Mouse (Mus musculus): Measurements from ENCODE around the gene Cnmd. TPM values are rescaled to one million over a fixed set of nuclear protein-coding genes. Genes with fewer than 3 reads are reported as not detected.
A peak's percentile ranks its signal among the peaks of the same experiment; 100 is the strongest.

Gene Cnmd
- polyA plus RNA-seq, 1 experiment from 2014 or later, result 1.5 TPM

DNA sequence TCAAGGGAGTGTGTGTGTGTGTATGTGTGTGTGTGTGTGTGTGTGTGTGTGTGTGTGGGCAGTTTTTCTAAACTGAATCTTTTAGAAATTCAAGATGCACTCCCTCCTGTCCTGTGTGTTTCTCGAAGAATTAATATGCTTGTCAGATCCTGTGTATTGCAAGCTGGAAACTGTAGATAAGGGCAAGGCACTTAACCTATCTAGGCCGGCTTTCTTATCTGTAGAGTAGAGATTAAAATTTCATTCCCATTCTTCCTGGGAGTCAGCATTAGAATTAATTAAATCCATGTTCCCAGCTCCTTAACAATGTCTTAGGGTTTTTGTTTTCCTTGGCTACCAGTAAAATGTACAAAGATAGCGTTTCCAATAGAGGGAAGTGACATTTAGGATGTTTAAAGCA lies 40.8 kb downstream of the Cnmd start:
- no peak overlapping the region for H3K27ac ChIP-seq (ENCODE audit: low read depth, low read length)
- no peak overlapping the region for H3K4me2 ChIP-seq (ENCODE audit: low read depth, low read length)
- no peak overlapping the region for H3K4me3 ChIP-seq (ENCODE audit: low read depth, low read length)
- no peak for ATAC-seq (ENCODE audit: low read depth)
- H3K27me3 ChIP-seq (ENCODE audit: control insufficient read depth, insufficient read depth, low read length), result no peaks in the 10 kb centered on the region
- no peak overlapping the region for H3K9ac ChIP-seq (replicated peaks; ENCODE audit: low read depth, low read length)
- WGBS, result 77% methylated on average over 3 of the region's 3 CpGs
- H3K4me1 ChIP-seq (ENCODE audit: control insufficient read depth, insufficient read depth, low read length), result no peaks in the 10 kb centered on the region
- H3K36me3 ChIP-seq (ENCODE audit: control insufficient read depth, insufficient read depth, low read length), result peaks cover 28% of the 10 kb centered on the region
- H3K9me3 ChIP-seq (ENCODE audit: control insufficient read depth, low read length), result no peaks in the 10 kb centered on the region

DNA sequence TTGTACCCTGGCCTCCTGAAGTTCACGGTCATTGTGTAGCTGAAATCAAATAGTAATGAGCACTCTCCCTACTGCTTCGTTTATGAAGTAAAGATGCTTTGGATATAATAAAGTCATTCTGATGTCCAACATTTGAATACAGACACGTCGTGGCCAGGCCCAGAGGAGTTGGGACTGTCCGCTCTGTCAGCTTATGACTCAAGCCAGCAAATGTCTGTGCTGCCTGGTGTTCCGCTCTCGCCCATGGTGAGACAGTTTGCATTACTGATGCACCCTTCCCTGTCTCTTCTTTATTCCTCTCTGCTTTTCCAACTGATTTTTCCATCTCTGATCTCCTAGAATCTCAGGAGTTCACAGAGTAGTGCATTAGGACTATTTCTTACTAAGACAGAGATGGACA lies 42.2 kb downstream of the Cnmd start:
- no peak overlapping the region for H3K9ac ChIP-seq (replicated peaks; ENCODE audit: low read depth, low read length)
- H3K4me3 ChIP-seq (ENCODE audit: low read depth, low read length), result no peak overlapping the region
- no peaks in the 10 kb centered on the region for H3K27me3 ChIP-seq (ENCODE audit: control insufficient read depth, insufficient read depth, low read length)
- H3K27ac ChIP-seq (ENCODE audit: low read depth, low read length), result no peak overlapping the region
- WGBS, result 95% methylated on average over 7 of the region's 7 CpGs
- no peaks in the 10 kb centered on the region for H3K4me1 ChIP-seq (ENCODE audit: control insufficient read depth, insufficient read depth, low read length)
- H3K9me3 ChIP-seq (ENCODE audit: control insufficient read depth, low read length), result no peaks in the 10 kb centered on the region
- H3K4me2 ChIP-seq (ENCODE audit: low read depth, low read length), result no peak overlapping the region
- no peak for ATAC-seq (ENCODE audit: low read depth)
- H3K36me3 ChIP-seq (ENCODE audit: control insufficient read depth, insufficient read depth, low read length), result peaks cover 18% of the 10 kb centered on the region

DNA sequence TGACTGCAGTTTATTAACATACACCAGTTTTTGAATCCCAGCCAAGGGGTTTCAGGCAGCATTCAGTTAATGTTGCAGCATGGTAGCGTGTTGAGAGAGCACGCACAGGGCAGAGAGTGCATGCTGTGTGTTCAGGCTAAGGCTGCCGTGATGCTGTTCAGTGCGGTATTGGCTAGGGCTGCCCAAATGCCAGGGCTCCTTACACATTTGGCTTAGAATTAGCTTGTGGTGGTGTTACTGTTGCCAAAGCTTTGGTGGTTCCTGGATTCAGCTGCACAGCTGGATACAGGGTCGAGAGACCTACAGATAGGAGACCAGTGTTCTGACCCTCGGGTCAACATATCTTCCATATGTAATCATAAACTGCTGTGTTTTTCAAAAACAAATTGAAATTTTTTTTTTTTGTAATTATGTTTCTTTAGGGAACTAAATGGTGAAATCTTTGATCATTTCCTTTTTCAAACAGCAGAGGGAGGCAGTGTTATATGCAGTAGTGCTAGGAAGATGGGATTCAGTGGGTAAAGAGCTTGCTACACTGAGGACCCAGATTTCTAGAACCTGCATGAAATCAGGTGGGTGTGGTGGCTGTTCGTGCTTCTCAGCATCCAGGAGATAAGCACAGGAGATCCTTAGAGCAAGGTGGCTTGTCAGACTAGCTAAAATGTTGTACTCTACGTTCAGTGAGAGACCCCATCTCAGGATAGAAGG lies 44.7 kb downstream of the Cnmd start:
- no peaks in the 10 kb centered on the region for H3K9me3 ChIP-seq (ENCODE audit: control insufficient read depth, low read length)
- no peak overlapping the region for H3K9ac ChIP-seq (replicated peaks; ENCODE audit: low read depth, low read length)
- no peaks in the 10 kb centered on the region for H3K4me1 ChIP-seq (ENCODE audit: control insufficient read depth, insufficient read depth, low read length)
- ATAC-seq (ENCODE audit: low read depth), result 0 out of 2 replicates have a peak, but pooled peaks have one; percentile 72
- H3K4me2 ChIP-seq (ENCODE audit: low read depth, low read length), result no peak overlapping the region
- no peaks in the 10 kb centered on the region for H3K27me3 ChIP-seq (ENCODE audit: control insufficient read depth, insufficient read depth, low read length)
- H3K4me3 ChIP-seq (ENCODE audit: low read depth, low read length), result no peak overlapping the region
- H3K36me3 ChIP-seq (ENCODE audit: control insufficient read depth, insufficient read depth, low read length), result peaks cover 15% of the 10 kb centered on the region; the same call in 1 of the 2 replicates
- 85% methylated on average over 8 of the region's 8 CpGs for WGBS
- no peak overlapping the region for H3K27ac ChIP-seq (ENCODE audit: low read depth, low read length)

DNA sequence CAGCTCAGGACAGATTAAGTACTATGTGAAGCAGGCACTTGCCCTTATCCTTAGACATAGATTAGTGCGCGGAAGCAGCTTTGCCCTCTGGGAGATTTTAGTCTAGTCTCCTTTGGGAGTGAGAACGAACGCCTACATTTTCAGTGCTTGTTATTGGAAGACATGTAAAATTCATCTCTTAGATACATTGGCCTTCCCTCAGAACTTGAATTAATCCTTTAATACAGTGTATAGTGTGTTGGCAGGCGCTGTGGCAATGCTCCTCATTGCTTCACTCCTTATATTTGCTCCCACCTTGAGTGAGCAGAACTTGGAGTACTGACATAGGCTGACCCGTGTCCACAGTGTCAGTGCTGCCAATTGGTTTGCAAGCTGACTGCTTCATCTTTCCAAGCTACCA lies 53.7 kb downstream of the Cnmd start:
- Histone ChIP-seq H3K27me3 (ENCODE audit: control insufficient read depth, insufficient read depth, low read length) (no peaks in the 10 kb centered on the region), H3K27ac (ENCODE audit: low read depth, low read length) (no peak overlapping the region), H3K4me3 (ENCODE audit: low read depth, low read length) (no peak overlapping the region), H3K36me3 (ENCODE audit: control insufficient read depth, insufficient read depth, low read length) (peaks cover 51% of the 10 kb centered on the region), H3K4me2 (ENCODE audit: low read depth, low read length) (no peak overlapping the region), H3K9ac (replicated peaks; ENCODE audit: low read depth, low read length) (no peak overlapping the region), H3K4me1 (ENCODE audit: control insufficient read depth, insufficient read depth, low read length) (no peaks in the 10 kb centered on the region), H3K9me3 (ENCODE audit: control insufficient read depth, low read length) (no peaks in the 10 kb centered on the region)
- no peak for ATAC-seq (ENCODE audit: low read depth)
- WGBS, result 93% methylated on average over 6 of the region's 6 CpGs

DNA sequence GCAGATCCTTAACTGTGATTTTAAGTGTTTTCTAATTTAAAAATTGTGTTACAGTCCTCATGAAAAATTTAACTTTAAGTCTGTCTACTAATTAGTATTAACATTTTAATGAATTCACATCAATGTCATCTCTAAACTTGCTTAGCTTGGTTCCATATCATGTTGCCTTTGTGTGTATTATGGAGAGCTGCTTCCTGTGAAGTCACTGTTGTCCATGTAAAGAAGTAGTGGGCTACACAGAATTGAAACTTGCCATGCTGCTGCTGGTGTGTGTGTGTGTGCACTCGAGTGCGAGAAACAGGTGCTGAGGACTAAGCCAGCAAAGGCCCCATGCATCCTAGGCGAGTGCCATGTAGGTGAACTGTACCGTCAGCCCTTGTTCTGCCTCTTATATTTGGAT lies 54.6 kb downstream of the Cnmd start:
- H3K9me3 ChIP-seq (ENCODE audit: control insufficient read depth, low read length), result no peaks in the 10 kb centered on the region

DNA sequence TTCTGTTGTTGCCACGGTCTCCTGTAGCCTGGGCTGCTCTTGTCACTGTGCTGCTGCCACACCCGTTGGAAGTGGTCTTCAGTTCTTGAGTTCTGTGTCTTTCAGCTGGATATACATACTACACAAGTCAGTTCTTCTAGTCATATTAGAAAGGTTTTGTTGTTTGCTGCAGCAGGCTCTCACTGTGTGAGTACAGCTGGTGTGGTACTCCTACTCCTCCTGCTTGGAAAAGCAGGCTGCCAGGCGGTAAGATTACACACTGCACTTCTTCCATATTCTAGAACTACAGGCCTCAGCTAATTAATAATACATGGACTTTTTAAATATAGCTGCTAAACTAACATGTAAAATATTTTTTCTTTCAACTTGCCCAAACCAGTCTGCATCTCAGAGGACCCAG lies 55.1 kb downstream of the Cnmd start:
- no peaks in the 10 kb centered on the region for H3K9me3 ChIP-seq (ENCODE audit: control insufficient read depth, low read length)
- no peak overlapping the region for H3K27ac ChIP-seq (ENCODE audit: low read depth, low read length)
- H3K4me3 ChIP-seq (ENCODE audit: low read depth, low read length), result no peak overlapping the region
- H3K9ac ChIP-seq (replicated peaks; ENCODE audit: low read depth, low read length), result no peak overlapping the region
- H3K27me3 ChIP-seq (ENCODE audit: control insufficient read depth, insufficient read depth, low read length), result no peaks in the 10 kb centered on the region
- no peaks in the 10 kb centered on the region for H3K4me1 ChIP-seq (ENCODE audit: control insufficient read depth, insufficient read depth, low read length)
- WGBS, result 93% methylated on average over 3 of the region's 3 CpGs
- no peak for ATAC-seq (ENCODE audit: low read depth)
- no peak overlapping the region for H3K4me2 ChIP-seq (ENCODE audit: low read depth, low read length)
- peaks cover 47% of the 10 kb centered on the region for H3K36me3 ChIP-seq (ENCODE audit: control insufficient read depth, insufficient read depth, low read length)

More for the DNA sequence above, 54.6 kb downstream of the Cnmd start:
- no peaks in the 10 kb centered on the region for H3K4me1 ChIP-seq (ENCODE audit: control insufficient read depth, insufficient read depth, low read length)
- no peak overlapping the region for H3K4me3 ChIP-seq (ENCODE audit: low read depth, low read length)
- no peaks in the 10 kb centered on the region for H3K27me3 ChIP-seq (ENCODE audit: control insufficient read depth, insufficient read depth, low read length)
- H3K4me2 ChIP-seq (ENCODE audit: low read depth, low read length), result no peak overlapping the region
- H3K27ac ChIP-seq (ENCODE audit: low read depth, low read length), result no peak overlapping the region
- H3K9ac ChIP-seq (replicated peaks; ENCODE audit: low read depth, low read length), result no peak overlapping the region
- H3K36me3 ChIP-seq (ENCODE audit: control insufficient read depth, insufficient read depth, low read length), result peaks cover 47% of the 10 kb centered on the region
- whole genome bisulfite sequencing, result 94% methylated on average over 4 of the region's 4 CpGs
- no peak for ATAC-seq (ENCODE audit: low read depth)

DNA sequence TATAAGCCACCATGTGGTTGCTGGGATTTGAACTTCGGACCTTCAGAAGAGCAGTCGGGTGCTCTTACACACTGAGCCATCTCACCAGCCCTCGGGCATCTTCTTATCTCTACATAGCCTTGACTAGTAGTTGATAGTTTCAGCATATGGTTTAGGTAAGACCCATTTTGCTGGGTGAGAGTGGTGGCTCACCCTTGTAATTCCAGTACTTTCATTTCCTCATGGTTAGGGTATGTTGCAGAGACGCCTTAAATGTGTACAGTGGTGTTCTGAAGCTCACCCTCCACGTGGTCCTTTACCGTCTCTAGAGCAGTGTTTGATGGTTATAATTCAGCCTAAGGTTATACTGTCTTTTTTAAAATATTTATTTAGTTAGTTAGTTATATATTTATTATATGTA lies 55.6 kb downstream of the Cnmd start:
- peaks cover 43% of the 10 kb centered on the region for H3K36me3 ChIP-seq (ENCODE audit: control insufficient read depth, insufficient read depth, low read length)
- no peaks in the 10 kb centered on the region for H3K27me3 ChIP-seq (ENCODE audit: control insufficient read depth, insufficient read depth, low read length)
- no peak for ATAC-seq (ENCODE audit: low read depth)
- no peak overlapping the region for H3K27ac ChIP-seq (ENCODE audit: low read depth, low read length)
- no peak overlapping the region for H3K9ac ChIP-seq (replicated peaks; ENCODE audit: low read depth, low read length)
- H3K4me2 ChIP-seq (ENCODE audit: low read depth, low read length), result no peak overlapping the region
- H3K9me3 ChIP-seq (ENCODE audit: control insufficient read depth, low read length), result no peaks in the 10 kb centered on the region
- H3K4me3 ChIP-seq (ENCODE audit: low read depth, low read length), result no peak overlapping the region
- H3K4me1 ChIP-seq (ENCODE audit: control insufficient read depth, insufficient read depth, low read length), result no peaks in the 10 kb centered on the region
- WGBS, result 95% methylated on average over 6 of the region's 6 CpGs

DNA sequence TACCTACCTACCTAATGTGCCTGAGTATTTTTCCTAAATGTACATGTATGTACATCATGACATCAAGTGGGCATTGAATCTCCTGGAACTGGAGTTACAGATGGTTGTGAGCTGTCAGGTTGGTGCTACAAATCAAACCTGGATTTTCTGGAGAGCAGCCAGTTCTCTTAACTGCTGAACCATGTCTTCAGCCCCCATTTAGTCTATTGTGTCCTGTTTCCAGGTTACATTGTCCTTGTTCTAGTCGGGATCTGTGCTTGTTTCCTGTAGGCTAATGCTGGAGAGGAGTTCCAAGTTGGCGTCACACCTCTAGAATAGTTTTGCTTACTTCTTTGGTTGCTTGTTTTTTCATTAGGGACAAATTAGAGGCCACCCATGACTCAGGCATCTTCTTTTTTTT lies 56.1 kb downstream of the Cnmd start:
- peaks cover 38% of the 10 kb centered on the region; the same call in 1 of the 2 replicates for H3K36me3 ChIP-seq (ENCODE audit: control insufficient read depth, insufficient read depth, low read length)
- no peak for ATAC-seq (ENCODE audit: low read depth)
- no peak overlapping the region for H3K4me3 ChIP-seq (ENCODE audit: low read depth, low read length)
- no peak overlapping the region for H3K27ac ChIP-seq (ENCODE audit: low read depth, low read length)
- WGBS, result 74% methylated on average over 2 of the region's 2 CpGs
- H3K9me3 ChIP-seq (ENCODE audit: control insufficient read depth, low read length), result no peaks in the 10 kb centered on the region
- no peaks in the 10 kb centered on the region for H3K27me3 ChIP-seq (ENCODE audit: control insufficient read depth, insufficient read depth, low read length)
- no peaks in the 10 kb centered on the region for H3K4me1 ChIP-seq (ENCODE audit: control insufficient read depth, insufficient read depth, low read length)
- no peak overlapping the region for H3K4me2 ChIP-seq (ENCODE audit: low read depth, low read length)
- no peak overlapping the region for H3K9ac ChIP-seq (replicated peaks; ENCODE audit: low read depth, low read length)

DNA sequence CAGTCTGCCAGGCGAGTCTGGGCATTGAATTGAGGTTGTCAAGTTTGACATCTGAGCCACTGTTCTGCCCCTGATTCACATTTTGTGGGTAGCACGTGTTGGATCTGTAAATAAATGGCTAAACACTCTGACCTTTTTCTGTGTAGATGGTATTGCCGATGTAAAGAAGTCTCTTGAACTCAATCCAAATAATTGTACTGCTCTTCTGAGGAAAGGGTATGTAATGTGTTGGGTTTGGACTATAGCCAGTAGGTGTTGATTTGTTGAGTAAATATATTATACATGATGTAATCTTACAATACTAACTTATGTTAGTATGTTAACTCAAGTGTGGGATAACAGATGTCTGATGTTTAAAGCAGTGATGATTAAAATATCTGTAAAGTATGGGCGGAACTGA lies 65.4 kb downstream of the Cnmd start:
- ATAC-seq (ENCODE audit: low read depth), result no peak
- peaks cover 23% of the 10 kb centered on the region; the same call in 1 of the 2 replicates for H3K36me3 ChIP-seq (ENCODE audit: control insufficient read depth, insufficient read depth, low read length)

More for the DNA sequence above, 65.4 kb downstream of the Cnmd start:
- no peak overlapping the region for H3K27ac ChIP-seq (ENCODE audit: low read depth, low read length)
- H3K9ac ChIP-seq (replicated peaks; ENCODE audit: low read depth, low read length), result no peak overlapping the region
- H3K4me1 ChIP-seq (ENCODE audit: control insufficient read depth, insufficient read depth, low read length), result no peaks in the 10 kb centered on the region
- WGBS, result 82% methylated on average over 4 of the region's 4 CpGs
- H3K4me2 ChIP-seq (ENCODE audit: low read depth, low read length), result no peak overlapping the region
- no peaks in the 10 kb centered on the region for H3K27me3 ChIP-seq (ENCODE audit: control insufficient read depth, insufficient read depth, low read length)
- H3K9me3 ChIP-seq (ENCODE audit: control insufficient read depth, low read length), result no peaks in the 10 kb centered on the region
- H3K4me3 ChIP-seq (ENCODE audit: low read depth, low read length), result no peak overlapping the region

All from neural tube, embryonic 14.5 days (tissue).